Mouse (Mus musculus) liver, adult 2 months (tissue): ENCODE measurements around the gene Rpusd4. TPM values are rescaled to one million over a fixed set of nuclear protein-coding genes. Genes with fewer than 3 reads are reported as not detected.
A peak's percentile ranks its signal among the peaks of the same experiment; 100 is the strongest.

ENCODE experiments used
- DNase-seq: peaks from one replicate; pipeline ENCODE4 v3.0.0-alpha.2; 2011; ENCODE audit warnings: low read depth, low spot score; ENCODE audit errors: extremely low read depth
- H3K27ac ChIP-seq: fragments of 200-500 bp; replicated peaks from 2 replicates; pipeline ENCODE4 v1.5.1; 2012; ENCODE audit warnings: low read depth, mild to moderate bottlenecking, control low read depth, inconsistent platforms, low read length; ENCODE audit not compliant: insufficient read depth
- H3K27me3 ChIP-seq: fragments of 200-500 bp; 2 replicates; pipeline ENCODE4 v1.6.1; 2012; ENCODE audit warnings: mild to moderate bottlenecking, moderate library complexity, low read length, inconsistent platforms; ENCODE audit not compliant: control insufficient read depth, insufficient read depth
- H3K36me3 ChIP-seq: fragments of 200-500 bp; 2 replicates; pipeline ENCODE4 v1.6.1; 2012; ENCODE audit warnings: low read length, inconsistent platforms; ENCODE audit not compliant: control insufficient read depth, insufficient read depth
- H3K4me1 ChIP-seq: fragments of 200-500 bp; 2 replicates; pipeline ENCODE4 v1.6.1; 2011; ENCODE audit warnings: low read length; ENCODE audit not compliant: control insufficient read depth, insufficient read depth
- H3K4me3 ChIP-seq: fragments of 200-500 bp; 2 replicates; pipeline ENCODE4 v1.5.1; 2011; ENCODE audit warnings: low read depth, mild to moderate bottlenecking, control low read depth, low read length, moderate library complexity; ENCODE audit not compliant: insufficient read depth
- H3K79me2 ChIP-seq: fragments of 200-500 bp; 2 replicates; pipeline ENCODE4 v1.6.1; 2012; ENCODE audit warnings: inconsistent platforms, mild to moderate bottlenecking, low read length, moderate library complexity; ENCODE audit not compliant: control insufficient read depth, insufficient read depth
- H3K9ac ChIP-seq: fragments of 200-500 bp; 2 replicates; pipeline ENCODE4 v1.6.1; 2012; ENCODE audit warnings: low read depth, mild to moderate bottlenecking, control low read depth, inconsistent platforms, low read length
- CTCF ChIP-seq: fragments of 200-500 bp; IDR thresholded peaks from 2 replicates; pipeline ENCODE4 v1.5.1; 2011; ENCODE audit warnings: low read depth, low read length, control low read depth
- POLR2A ChIP-seq: fragments of 200-500 bp; IDR thresholded peaks from 2 replicates; pipeline ENCODE4 v1.6.1; 2011; ENCODE audit warnings: low read length, control low read depth; ENCODE audit not compliant: insufficient read depth; ENCODE audit errors: extremely low read depth
- WGBS: fragments of 180-500 bp; shearing (Covaris S2); methylation state at CpG from one replicate; pipeline ENCODE4 v1.1.7; 2018; 5-methylcytosine and 5-hydroxymethylcytosine counted together
- polyA plus RNA-seq: library from polyadenylated mRNA; depleted of rRNA; stranded (reverse); fragments of >200 nt; gene quantifications from 2 replicates; pipeline ENCODE4 v1.2.3, GENCODE M21; 2012
- total RNA-seq: library from RNA; depleted of rRNA; stranded (reverse); fragments of >200 nt; gene quantifications from 2 replicates; pipeline ENCODE4 v1.2.3, GENCODE M21; 2014

Gene Rpusd4
- total and polyA plus RNA-seq, 2 experiments = 4.2 to 6.5 TPM

GRCm38 (mm10) chr9:35310377-35310776 lies 42.7 kb downstream of the Rpusd4 start:
- no peak overlapping the region for H3K27ac ChIP-seq
- TF ChIP-seq CTCF (no peak), POLR2A (no peak)
- peak; percentile 23 for DNase-seq
- WGBS = 78% methylated on average over 6 of the region's 6 CpGs
- no peaks in the 10 kb centered on the region for H3K27me3 ChIP-seq
- no peak overlapping the region for H3K4me3 ChIP-seq
- H3K9ac ChIP-seq = no peak overlapping the region
- H3K4me1 ChIP-seq = no peaks in the 10 kb centered on the region
- no peaks in the 10 kb centered on the region for H3K79me2 ChIP-seq
- H3K36me3 ChIP-seq = no peaks in the 10 kb centered on the region

GRCm38 (mm10) chr9:35312516-35312915 lies 44.9 kb downstream of the Rpusd4 start:
- no peaks in the 10 kb centered on the region for H3K27me3 ChIP-seq
- H3K27ac ChIP-seq = no peak overlapping the region
- H3K4me1 ChIP-seq = no peaks in the 10 kb centered on the region; the same call in 1 of the 2 replicates
- TF ChIP-seq POLR2A = no peak
- TF ChIP-seq CTCF = no peak
- no peaks in the 10 kb centered on the region for H3K36me3 ChIP-seq
- no peaks in the 10 kb centered on the region for H3K79me2 ChIP-seq
- 71% methylated on average over 3 of the region's 3 CpGs for WGBS
- peak; percentile 12 for DNase-seq
- no peak overlapping the region for H3K9ac ChIP-seq
- no peak overlapping the region for H3K4me3 ChIP-seq

GRCm38 (mm10) chr9:35313601-35314000 lies 45.9 kb downstream of the Rpusd4 start:
- no peak overlapping the region for H3K27ac ChIP-seq
- 53% methylated on average over 4 of the region's 4 CpGs for WGBS
- DNase-seq = no peak
- H3K27me3 ChIP-seq = no peaks in the 10 kb centered on the region
- H3K4me1 ChIP-seq = no peaks in the 10 kb centered on the region; the same call in 1 of the 2 replicates
- H3K9ac ChIP-seq = no peak overlapping the region
- no peaks in the 10 kb centered on the region for H3K79me2 ChIP-seq
- TF ChIP-seq CTCF (no peak), POLR2A (no peak)
- H3K4me3 ChIP-seq = no peak overlapping the region
- no peaks in the 10 kb centered on the region for H3K36me3 ChIP-seq

GRCm38 (mm10) chr9:35314254-35314653 lies 46.6 kb downstream of the Rpusd4 start:
- H3K36me3 ChIP-seq = no peaks in the 10 kb centered on the region
- no peak overlapping the region for H3K27ac ChIP-seq
- DNase-seq = no peak
- peaks cover 2% of the 10 kb centered on the region; the same call in 1 of the 2 replicates for H3K4me1 ChIP-seq
- WGBS = 76% methylated on average over 1 of the region's 1 CpGs
- H3K4me3 ChIP-seq = no peak overlapping the region
- H3K9ac ChIP-seq = no peak overlapping the region
- TF ChIP-seq POLR2A (no peak), CTCF (no peak)
- no peaks in the 10 kb centered on the region for H3K27me3 ChIP-seq
- H3K79me2 ChIP-seq = no peaks in the 10 kb centered on the region

- no peak overlapping the region for H3K27ac ChIP-seq
- H3K9ac ChIP-seq = no peak overlapping the region
- H3K27me3 ChIP-seq = no peaks in the 10 kb centered on the region
- H3K79me2 ChIP-seq = no peaks in the 10 kb centered on the region
- 90% methylated on average over 3 of the region's 3 CpGs for WGBS
- peak; percentile 12 for DNase-seq
- TF ChIP-seq POLR2A (no peak), CTCF (no peak)
- H3K36me3 ChIP-seq = no peaks in the 10 kb centered on the region
- peaks cover 2% of the 10 kb centered on the region; the same call in 1 of the 2 replicates for H3K4me1 ChIP-seq
- H3K4me3 ChIP-seq = no peak overlapping the region
Measured at GRCm38 (mm10) chr9:35316771-35317211, 49.1 kb downstream of the Rpusd4 start.

GRCm38 (mm10) chr9:35317233-35317980 lies 49.7 kb downstream of the Rpusd4 start:
- WGBS = 81% methylated on average over 9 of the region's 9 CpGs
- peaks cover 2% of the 10 kb centered on the region; the same call in 1 of the 2 replicates for H3K4me1 ChIP-seq
- no peaks in the 10 kb centered on the region for H3K27me3 ChIP-seq
- no peak overlapping the region for H3K4me3 ChIP-seq
- no peak for DNase-seq
- H3K79me2 ChIP-seq = no peaks in the 10 kb centered on the region
- no peaks in the 10 kb centered on the region for H3K36me3 ChIP-seq
- no peak overlapping the region for H3K27ac ChIP-seq
- H3K9ac ChIP-seq = no peak overlapping the region
- TF ChIP-seq POLR2A = no peak
- TF ChIP-seq CTCF = no peak
